Mouse (Mus musculus) megakaryocyte-erythroid progenitor cell, adult 5 weeks (primary cell): ENCODE measurements around the gene Mageb4. TPM values are rescaled to one million over a fixed set of nuclear protein-coding genes. Genes with fewer than 3 reads are reported as not detected.

Experiments used
- polyA plus RNA-seq: library from polyadenylated mRNA; stranded (reverse); fragments of >175 nt; gene quantifications from 2 replicates; pipeline ENCODE4 v1.2.3, GENCODE M21; 2012

Mageb4 gene
- polyA plus RNA-seq: not detected in 2 replicates

DNA sequence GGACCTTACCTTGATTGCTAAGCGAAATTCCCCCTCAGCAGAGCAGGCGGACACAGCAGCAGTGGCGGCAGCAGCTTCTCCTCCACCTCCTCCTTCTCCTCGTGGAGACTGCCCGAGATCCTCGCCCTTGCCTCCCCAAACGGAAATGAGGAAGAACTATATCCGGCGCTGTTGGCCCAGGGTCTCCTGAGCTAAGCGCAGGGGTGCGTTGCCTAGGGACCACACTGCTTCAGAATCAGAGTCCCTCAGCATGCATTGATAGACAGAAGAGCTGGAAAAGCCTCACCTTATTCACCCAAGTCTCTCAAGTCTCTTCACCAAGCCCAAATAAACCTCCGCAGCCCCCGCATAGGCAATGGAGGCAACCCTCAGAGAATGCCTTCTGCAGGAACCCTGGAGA lies at the start of gene Mageb4:
Gene Mageb4, minus strand, starts transcription at position 101 of the 400 bp plus-strand sequence.

Other genes with a start within 250 kb of the Mageb4 start
- gene Nr0b1, start 113.3 kb downstream of the Mageb4 start, polyA plus RNA-seq: not detected in 2 replicates